Mouse (Mus musculus) spleen, adult 2 months (tissue): ENCODE results near the gene Gm10382.
A peak's percentile ranks its signal among the peaks of the same experiment; 100 is the strongest.

Experiments used
- CTCF ChIP-seq: fragments of 200-500 bp; IDR thresholded peaks from 2 replicates; pipeline ENCODE4 v1.5.1; 2011; ENCODE audit warnings: mild to moderate bottlenecking, inconsistent platforms; ENCODE audit not compliant: insufficient read depth, insufficient read length, insufficient replicate concordance; ENCODE audit errors: extremely low read depth
- POLR2A ChIP-seq: fragments of 200-500 bp; IDR thresholded peaks from 2 replicates; pipeline ENCODE4 v1.6.1; 2011; ENCODE audit warnings: low read depth, low read length, inconsistent platforms

DNA sequence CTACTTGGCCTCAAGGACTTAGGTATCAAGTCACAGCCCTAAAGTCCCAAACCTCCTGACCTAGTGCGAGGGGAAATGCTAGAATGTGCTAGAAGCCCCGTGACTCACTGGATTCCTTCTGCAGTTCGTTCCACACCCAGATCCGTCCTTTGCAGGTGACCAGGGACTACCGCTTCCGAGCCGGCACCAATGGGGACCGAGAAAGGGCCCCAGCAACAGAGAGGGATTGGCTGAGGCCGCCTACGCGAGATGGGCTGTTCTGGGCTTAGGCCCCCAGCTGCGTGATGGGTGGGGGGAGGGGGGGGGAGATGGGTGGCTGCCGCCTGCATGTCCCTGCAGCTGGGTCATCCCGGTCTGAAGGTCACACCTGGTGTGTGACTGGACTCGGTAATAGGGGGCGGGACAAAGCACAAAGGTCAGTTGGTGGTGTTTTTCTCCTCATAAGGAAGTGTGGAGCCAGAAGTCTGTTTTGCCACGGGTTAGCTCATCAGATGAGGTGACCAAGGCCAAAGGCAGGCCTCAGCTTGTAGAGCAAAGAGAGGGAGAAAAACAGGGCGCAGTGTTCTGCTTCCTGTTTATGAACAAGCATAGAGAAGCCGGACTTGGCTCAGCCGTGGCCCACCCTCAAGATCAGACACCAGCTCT lies 4.0 kb downstream of the Gm10382 start:
- TF ChIP-seq POLR2A (peak; percentile 23; the same call in 1 of the 2 replicates), CTCF (no peak)
